Mouse (Mus musculus): ENCODE measurements around the gene Map3k20. TPM values are rescaled to one million over a fixed set of nuclear protein-coding genes. Genes with fewer than 3 reads are reported as not detected.

Gene Map3k20
- total RNA-seq, 2 experiments from 2014 or later, result 71.7 to 82.8 TPM

DNA sequence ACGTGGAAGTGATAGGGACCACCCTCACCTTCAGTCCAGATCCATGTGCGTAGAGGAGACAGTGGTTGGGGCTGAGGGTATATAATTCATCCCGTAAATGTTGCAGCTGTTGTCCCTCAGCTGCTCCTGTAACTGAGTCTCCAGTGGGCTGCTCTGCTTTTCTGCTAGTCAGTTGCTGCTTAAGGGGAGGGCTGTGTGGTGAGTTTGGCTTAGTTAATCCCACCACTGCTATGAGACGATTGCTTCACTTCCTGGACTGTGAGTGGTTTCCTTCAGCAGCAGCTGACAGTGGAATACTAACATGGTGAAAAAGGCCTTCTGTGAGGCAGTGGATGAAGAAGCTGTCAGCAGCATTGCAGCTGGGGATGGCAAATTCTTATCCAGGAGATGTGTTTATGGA lies 33.0 kb downstream of the Map3k20 start:
- peak; percentile 88 for ATAC-seq (replicated peaks; ENCODE audit: poor library complexity, severe bottlenecking)

GRCm38 (mm10) chr2:72319028-72319798 lies 33.8 kb downstream of the Map3k20 start:
- ATAC-seq (replicated peaks; ENCODE audit: poor library complexity, severe bottlenecking), result no peak

- ATAC-seq (replicated peaks; ENCODE audit: poor library complexity, severe bottlenecking), result no peak
Observed at GRCm38 (mm10) chr2:72320661-72321060, 35.2 kb downstream of the Map3k20 start.

DNA sequence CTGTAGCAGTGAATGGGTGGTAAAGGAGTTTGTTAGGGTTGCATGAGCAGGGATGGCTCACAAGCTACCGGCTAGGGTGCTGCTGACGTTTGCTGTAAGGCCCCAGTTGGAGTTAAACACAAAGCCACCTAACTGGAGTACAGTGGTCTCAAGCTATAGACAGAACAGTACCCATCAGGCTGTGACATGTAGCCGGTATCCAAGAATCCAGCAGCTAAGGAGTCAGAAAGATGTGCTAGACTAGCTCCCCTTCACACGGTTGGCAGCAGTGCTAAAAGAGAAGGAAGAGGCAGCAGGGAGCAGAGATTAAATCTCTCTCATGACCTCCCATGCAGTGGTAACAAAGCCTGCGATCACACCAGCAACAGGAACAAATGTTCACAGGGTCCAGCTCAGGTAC lies 36.2 kb downstream of the Map3k20 start:
- ATAC-seq (replicated peaks; ENCODE audit: poor library complexity, severe bottlenecking), result no peak

- ATAC-seq (replicated peaks; ENCODE audit: poor library complexity, severe bottlenecking), result peak; percentile 51
Observed at GRCm38 (mm10) chr2:72322681-72323353, 37.4 kb downstream of the Map3k20 start.

DNA sequence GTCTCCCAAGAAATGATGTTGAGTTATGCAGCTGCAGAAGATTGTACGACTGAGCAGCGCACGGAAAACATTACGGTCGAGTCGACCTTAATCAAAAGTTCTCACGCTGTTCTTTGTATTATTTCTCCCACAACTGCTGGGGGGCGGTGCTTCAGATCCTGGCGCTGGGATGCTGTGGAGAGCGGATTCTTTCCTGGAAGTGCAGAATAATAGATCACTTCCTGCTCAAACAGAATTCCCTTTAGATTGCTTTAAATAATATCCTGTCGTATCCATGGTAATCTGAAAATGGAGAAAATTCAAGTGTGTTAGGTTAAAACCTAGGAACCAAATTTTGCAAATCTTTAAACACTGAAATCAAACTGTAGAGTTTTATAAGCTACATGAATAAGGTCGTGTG lies 39.0 kb downstream of the Map3k20 start:
- ATAC-seq (replicated peaks; ENCODE audit: poor library complexity, severe bottlenecking), result no peak

GRCm38 (mm10) chr2:72326491-72326890 lies 41.1 kb downstream of the Map3k20 start:
- ATAC-seq (replicated peaks; ENCODE audit: poor library complexity, severe bottlenecking), result no peak

GRCm38 (mm10) chr2:72328435-72328834 lies 43.0 kb downstream of the Map3k20 start:
- ATAC-seq (replicated peaks; ENCODE audit: poor library complexity, severe bottlenecking), result peak; percentile 41

DNA sequence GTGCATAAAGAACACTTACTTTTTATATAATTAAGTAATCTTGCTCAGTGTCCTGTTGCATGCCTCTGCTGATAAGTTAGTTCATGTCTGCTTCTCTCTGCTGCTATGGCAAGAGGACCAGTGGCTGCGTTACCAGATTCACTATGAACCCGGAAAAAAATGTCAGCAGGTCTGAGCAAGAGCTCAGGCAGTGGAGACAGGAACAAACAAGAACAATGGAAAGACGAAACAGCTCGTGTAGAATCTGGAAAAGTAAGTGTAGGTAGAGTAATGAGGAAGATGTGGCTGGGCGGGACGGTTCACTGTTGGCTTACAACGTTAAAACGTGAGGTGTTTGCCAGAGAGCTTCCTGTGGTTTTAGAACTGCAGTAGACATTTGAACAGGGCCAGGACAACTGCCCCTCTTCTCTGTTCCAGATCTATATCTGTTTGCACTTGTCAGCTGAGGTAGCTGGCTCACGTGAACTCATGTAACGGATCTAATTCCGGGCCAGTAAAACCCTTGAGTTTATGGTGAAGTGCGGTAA lies 45.6 kb downstream of the Map3k20 start:
- peak; percentile 41 for ATAC-seq (replicated peaks; ENCODE audit: poor library complexity, severe bottlenecking)

DNA sequence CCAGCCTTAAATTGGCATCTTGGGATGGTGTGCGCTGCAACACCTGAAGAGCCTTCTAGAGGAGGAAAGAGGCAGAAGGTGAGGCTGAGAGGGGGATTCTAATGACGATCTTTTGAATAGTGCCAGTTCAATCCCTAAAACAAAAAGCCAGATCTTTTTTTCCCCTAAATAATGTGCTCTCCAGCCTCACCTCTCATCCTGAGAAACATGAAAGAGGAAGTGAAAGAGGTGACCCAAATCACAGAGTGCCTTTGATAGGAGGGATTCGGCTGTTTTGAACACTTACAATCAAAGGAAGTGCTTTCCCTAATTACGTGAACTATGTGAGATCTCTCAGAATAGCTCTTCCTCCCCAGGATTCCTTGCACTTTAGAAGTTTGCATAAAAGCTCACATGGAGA lies 46.6 kb downstream of the Map3k20 start:
- ATAC-seq (replicated peaks; ENCODE audit: poor library complexity, severe bottlenecking), result no peak

DNA sequence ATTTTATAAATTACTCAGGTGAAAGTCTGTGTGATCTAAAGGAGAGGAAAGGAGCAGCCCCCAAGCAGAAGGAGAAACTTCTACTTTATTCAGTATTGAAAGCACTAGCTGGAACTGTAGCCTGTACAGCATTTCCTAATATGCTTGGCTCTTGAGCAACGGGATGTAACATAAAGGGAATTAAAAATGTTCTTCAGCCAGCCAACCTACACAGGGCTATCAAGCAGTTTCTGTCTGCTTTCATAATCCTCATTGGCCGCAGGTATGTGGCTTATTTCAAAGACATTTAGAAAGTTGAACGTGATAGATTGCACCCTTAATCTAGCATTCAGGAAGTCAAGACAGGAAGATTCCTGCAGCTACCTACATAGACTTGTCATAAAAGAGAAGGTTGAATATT lies 47.8 kb downstream of the Map3k20 start:
- peak; percentile 81 for ATAC-seq (replicated peaks; ENCODE audit: poor library complexity, severe bottlenecking)

DNA sequence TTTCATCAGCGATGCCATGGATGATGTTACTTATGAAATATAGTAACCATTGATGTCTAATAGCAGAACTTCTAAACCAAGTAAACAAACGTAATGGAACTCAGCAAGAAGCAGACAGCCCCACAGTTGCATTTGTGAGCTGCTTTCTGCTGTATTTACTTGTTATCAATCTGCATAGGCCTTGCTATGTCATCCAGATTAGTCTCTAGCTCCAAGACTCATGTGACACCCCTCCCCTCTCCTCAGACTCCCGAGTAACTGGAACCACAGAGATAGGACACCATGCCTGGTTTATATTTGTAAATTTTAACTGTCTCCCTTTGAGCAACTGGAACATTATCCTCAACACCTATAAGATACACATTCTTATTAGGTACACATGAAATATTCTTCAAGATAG lies 51.4 kb downstream of the Map3k20 start:
- ATAC-seq (replicated peaks; ENCODE audit: poor library complexity, severe bottlenecking), result no peak

GRCm38 (mm10) chr2:72345281-72345680 lies 59.8 kb downstream of the Map3k20 start:
- ATAC-seq (replicated peaks; ENCODE audit: poor library complexity, severe bottlenecking), result no peak

DNA sequence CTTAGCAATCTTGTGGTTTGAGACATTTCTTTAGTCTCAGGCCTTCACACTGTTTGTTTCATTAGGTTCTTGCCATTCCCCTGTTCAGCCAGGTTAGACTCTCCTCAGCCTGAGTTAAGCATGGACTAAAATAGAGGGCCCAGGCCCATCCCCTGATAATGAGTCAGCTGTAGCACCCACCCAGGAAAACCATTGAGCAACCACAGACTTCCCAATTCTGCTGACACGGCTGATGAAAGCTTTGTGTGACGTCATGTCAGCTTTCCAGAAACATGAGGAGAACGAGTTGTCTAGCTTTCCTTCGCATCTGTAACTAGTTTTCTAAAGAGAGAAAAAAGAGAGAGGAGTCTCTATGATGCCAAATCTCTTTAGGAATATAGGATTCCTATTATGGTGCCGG lies 65.9 kb downstream of the Map3k20 start:
- peak; percentile 86 for ATAC-seq (replicated peaks; ENCODE audit: poor library complexity, severe bottlenecking)

DNA sequence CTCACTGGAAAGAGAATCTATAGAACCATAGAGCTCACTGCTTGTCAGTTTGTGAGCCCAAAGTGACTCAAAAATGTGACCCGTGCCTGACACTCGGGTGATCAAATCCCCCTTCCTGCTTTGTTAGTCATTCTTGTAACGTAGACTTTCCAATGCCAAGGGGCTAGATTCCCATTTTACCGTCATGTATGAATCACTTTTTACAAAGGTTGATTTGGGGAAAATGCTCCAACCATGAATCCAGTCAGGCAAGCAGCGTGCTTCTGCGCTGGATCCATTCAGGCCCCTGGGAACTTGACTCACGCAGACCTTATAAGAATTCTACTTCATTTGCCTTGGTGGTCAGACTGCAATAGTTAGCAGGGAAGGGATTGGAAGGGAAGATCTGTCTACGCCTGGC lies 66.3 kb downstream of the Map3k20 start:
- no peak for ATAC-seq (replicated peaks; ENCODE audit: poor library complexity, severe bottlenecking)

DNA sequence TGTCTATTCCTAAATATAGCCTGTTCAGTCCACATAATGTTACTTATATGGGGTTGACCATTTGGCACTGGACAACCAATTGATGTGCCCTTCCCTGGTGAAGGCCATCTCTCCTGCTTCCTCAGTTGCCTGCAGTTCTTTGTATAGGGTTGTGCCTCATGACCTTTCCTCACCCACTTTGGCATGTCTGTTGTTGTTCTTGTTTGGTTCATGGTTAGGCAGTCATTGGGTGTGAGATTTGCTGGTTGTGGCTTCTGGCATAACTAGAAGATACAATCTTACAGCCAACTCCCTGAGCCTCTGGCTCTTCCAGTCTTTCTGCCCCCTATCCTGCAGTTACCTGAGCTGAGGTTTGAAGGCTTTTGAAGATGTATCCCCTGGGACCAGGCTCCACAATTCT lies 67.3 kb downstream of the Map3k20 start:
- no peak for ATAC-seq (replicated peaks; ENCODE audit: poor library complexity, severe bottlenecking)

- no peak for ATAC-seq (replicated peaks; ENCODE audit: poor library complexity, severe bottlenecking)
Observed at GRCm38 (mm10) chr2:72356471-72356870, 71.0 kb downstream of the Map3k20 start.

DNA sequence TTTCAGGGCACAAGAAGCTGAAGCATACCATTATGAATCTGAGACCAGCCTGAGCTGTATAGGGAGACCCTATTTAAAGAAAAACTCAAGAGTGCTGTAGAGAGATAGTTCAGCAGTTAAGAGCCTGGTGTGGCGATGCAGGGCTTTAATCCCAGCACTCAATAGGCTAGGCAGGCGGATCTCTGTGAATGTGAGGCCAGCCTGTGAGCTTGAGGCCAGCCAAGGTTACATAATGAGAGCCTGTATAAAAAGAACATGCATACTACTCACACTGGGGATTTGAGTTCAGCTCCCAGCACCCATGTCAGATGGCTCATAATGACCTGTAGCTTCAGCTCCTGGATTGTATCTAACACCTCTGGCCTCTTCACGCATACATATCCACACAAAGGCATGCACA lies 76.1 kb downstream of the Map3k20 start:
- no peak for ATAC-seq (replicated peaks; ENCODE audit: poor library complexity, severe bottlenecking)

- ATAC-seq (replicated peaks; ENCODE audit: poor library complexity, severe bottlenecking), result no peak
Observed at GRCm38 (mm10) chr2:72363449-72363848, 78.0 kb downstream of the Map3k20 start.

GRCm38 (mm10) chr2:72365930-72366329 lies 80.5 kb downstream of the Map3k20 start:
- ATAC-seq (replicated peaks; ENCODE audit: poor library complexity, severe bottlenecking), result 0 out of 2 replicates have a peak, but pooled peaks have one; percentile 6

DNA sequence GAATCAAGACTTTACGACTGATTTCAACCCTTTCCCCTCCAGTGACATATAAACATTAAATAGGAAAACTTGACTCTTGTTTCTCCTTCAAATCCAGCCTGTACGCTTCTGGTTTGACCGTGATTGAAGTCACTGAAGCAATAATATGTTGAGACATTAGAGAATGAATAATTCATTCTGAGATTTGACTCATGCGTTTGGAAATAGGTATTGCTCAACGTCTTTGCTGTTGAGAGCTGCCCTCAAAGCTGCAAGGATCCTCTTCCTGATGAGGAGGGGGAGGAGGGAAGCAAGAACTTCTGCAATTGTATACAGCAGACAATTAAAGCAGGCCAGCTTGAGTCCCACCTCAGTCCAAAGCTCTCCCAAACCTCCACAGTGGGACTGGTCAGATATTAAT lies 81.1 kb downstream of the Map3k20 start:
- peak; percentile 88 for ATAC-seq (replicated peaks; ENCODE audit: poor library complexity, severe bottlenecking)

DNA sequence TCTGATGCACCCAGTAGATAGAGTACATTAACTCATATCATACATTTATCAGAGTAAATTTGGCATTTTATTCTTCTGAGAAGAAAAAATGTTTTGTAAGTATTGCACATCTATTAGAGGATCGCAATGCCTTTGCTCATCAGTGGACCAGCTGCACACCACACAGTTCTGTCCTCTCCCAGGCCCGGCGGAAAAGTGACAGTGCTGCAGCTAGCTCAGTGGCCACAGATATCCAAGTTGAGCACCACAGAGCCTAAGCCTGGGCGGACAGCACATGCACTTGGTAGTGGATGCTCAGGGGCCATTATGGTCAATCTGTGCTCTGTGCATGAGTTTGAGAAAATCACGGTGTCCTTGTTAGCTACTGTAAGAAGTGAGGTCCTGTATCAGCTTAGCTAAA lies 82.4 kb downstream of the Map3k20 start:
- no peak for ATAC-seq (replicated peaks; ENCODE audit: poor library complexity, severe bottlenecking)
